Mouse (Mus musculus): ENCODE measurements around the gene Capn15. TPM values are rescaled to one million over a fixed set of nuclear protein-coding genes. Genes with fewer than 3 reads are reported as not detected.

Gene Capn15
- 10 to 100 TPM; 26.6 to 29.0 TPM for polyA plus RNA-seq (2017; shearing (Covaris generic))

GRCm38 (mm10) chr17:25985306-25986294 lies at the start of gene Capn15:
Gene Capn15 (minus strand): TSS chr17:25985796.

GRCm38 (mm10) chr17:25951803-25952623 lies 33.6 kb downstream of the Capn15 start, which contains the start of gene A930017K11Rik:
Gene A930017K11Rik (minus strand): TSS chr17:25952565.

DNA sequence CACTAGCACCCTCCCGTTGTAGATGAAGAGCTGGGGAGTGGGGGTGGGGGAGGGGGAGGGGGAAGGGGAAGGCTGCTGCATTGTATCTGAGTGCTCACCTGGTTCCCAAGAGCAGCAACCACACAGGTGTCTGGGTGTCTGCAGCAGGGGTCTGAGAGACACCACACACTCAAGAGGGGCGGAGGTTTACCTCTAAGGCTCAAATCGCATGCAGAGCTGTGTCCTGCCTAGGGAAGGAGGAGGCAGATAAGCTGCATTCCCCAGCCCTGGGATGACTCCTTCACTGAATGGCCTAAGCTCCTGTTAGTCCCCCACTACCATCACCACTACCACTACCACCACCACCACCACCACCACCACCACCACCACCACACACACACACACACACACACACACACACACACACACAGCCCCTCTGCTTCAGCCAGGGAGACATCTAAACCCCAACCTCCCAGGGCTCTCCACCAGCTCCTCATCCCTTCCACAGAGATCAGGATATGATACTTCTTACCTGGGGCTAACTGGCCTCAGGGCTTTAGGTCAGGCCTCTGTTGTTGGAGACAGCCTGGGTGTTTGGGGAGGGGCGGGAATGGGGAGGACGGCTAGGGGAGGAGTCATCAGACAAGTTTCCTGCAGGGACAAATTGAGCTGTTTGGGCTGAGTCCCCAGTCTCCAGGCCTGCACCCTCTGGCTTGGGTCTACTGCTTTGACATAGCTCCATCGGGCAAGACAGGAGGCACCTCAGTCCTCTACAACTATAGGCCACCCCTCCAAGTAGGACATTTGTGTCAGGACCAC lies 41.0 kb downstream of the Capn15 start, which contains the start of the genes Pigq and Nhlrc4:
Gene Pigq, minus strand, starts transcription at position 571 of the 798 bp plus-strand sequence.
Gene Nhlrc4, minus strand, starts transcription at position 596 of the 798 bp plus-strand sequence.

GRCm38 (mm10) chr17:25919144-25919785 lies 66.3 kb downstream of the Capn15 start, which contains the start of gene Rab40c:
Gene Rab40c (minus strand): TSS chr17:25919727.

Other genes starting within 250 kb of the Capn15 start
- under 1 TPM in 1 of 2 experiments, not detected in 1; 0.73 TPM for gene Mslnl, start 249.8 kb downstream of the Capn15 start, polyA plus RNA-seq (2017; shearing (Covaris generic))
- under 1 TPM in 1 of 2 experiments, not detected in 1; 0.98 TPM for gene Msln, start 231.4 kb downstream of the Capn15 start, polyA plus RNA-seq (2017; shearing (Covaris generic))
- 10 to 100 TPM; 27.7 to 32.5 TPM for gene Narfl, start 212.0 kb downstream of the Capn15 start, polyA plus RNA-seq (2017; shearing (Covaris generic))
- gene Haghl, start 200.1 kb downstream of the Capn15 start, polyA plus RNA-seq (2017; shearing (Covaris generic)): 10 to 100 TPM; 34.3 to 47.7 TPM
- 1 to 10 TPM in 1 of 2 experiments, under 1 TPM in 1; 0.89 to 1.4 TPM for gene Ccdc78, start 199.2 kb downstream of the Capn15 start, polyA plus RNA-seq (2017; shearing (Covaris generic))
- 100 to 1,000 TPM; 231 to 239 TPM for gene Fam173a, start 192.9 kb downstream of the Capn15 start, polyA plus RNA-seq (2017; shearing (Covaris generic))
- gene AC134908.4, start 190.1 kb downstream of the Capn15 start, polyA plus RNA-seq (2017; shearing (Covaris generic)): 1 to 10 TPM in 1 of 2 experiments, not detected in 1; 1.1 TPM
- gene Metrn, start 188.7 kb downstream of the Capn15 start, polyA plus RNA-seq (2017; shearing (Covaris generic)): 10 to 100 TPM; 34.1 to 40.4 TPM
- under 1 TPM; 0.16 to 0.60 TPM for gene Fbxl16, start 176.7 kb downstream of the Capn15 start, polyA plus RNA-seq (2017; shearing (Covaris generic))
- gene Wdr24, start 162.2 kb downstream of the Capn15 start, polyA plus RNA-seq (2017; shearing (Covaris generic)): 10 to 100 TPM; 31.4 to 36.3 TPM
- 10 to 100 TPM; 32.9 to 33.5 TPM for gene Jmjd8, start 156.9 kb downstream of the Capn15 start, polyA plus RNA-seq (2017; shearing (Covaris generic))
- 100 to 1,000 TPM; 170 to 205 TPM for gene Stub1, start 152.4 kb downstream of the Capn15 start, polyA plus RNA-seq (2017; shearing (Covaris generic))
- 1 to 10 TPM; 1.6 to 1.7 TPM for gene Rhbdl1, start 148.5 kb downstream of the Capn15 start, polyA plus RNA-seq (2017; shearing (Covaris generic))
- 1 to 10 TPM; 1.4 to 2.6 TPM for gene Gm20683, start 144.0 kb downstream of the Capn15 start, polyA plus RNA-seq (2017; shearing (Covaris generic))
- gene Rhot2, start 140.9 kb downstream of the Capn15 start, polyA plus RNA-seq (2017; shearing (Covaris generic)): 10 to 100 TPM; 42.2 to 46.5 TPM
- 10 to 100 TPM in 1 of 2 experiments, 1 to 10 TPM in 1; 9.2 to 16.3 TPM for gene Wdr90, start 124.3 kb downstream of the Capn15 start, polyA plus RNA-seq (2017; shearing (Covaris generic))
- gene Mcrip2, start 117.0 kb downstream of the Capn15 start, polyA plus RNA-seq (2017; shearing (Covaris generic)): 1 to 10 TPM; 1.1 to 5.7 TPM
- gene Mettl26, start 110.7 kb downstream of the Capn15 start, polyA plus RNA-seq (2017; shearing (Covaris generic)): 10 to 100 TPM; 80.3 to 84.0 TPM
- 1 to 10 TPM; 1.4 to 2.0 TPM for gene Wfikkn1, start 104.9 kb downstream of the Capn15 start, polyA plus RNA-seq (2017; shearing (Covaris generic))
- gene Rab40c, start 66.1 kb downstream of the Capn15 start, polyA plus RNA-seq (2017; shearing (Covaris generic)): 10 to 100 TPM; 30.1 to 34.5 TPM
- gene Pigq, start 40.9 kb downstream of the Capn15 start, polyA plus RNA-seq (2017; shearing (Covaris generic)): 10 to 100 TPM; 50.7 to 66.9 TPM
- not detected for gene Nhlrc4, start 40.8 kb downstream of the Capn15 start, polyA plus RNA-seq (2017; shearing (Covaris generic))
- not detected for gene A930017K11Rik, start 33.2 kb downstream of the Capn15 start, polyA plus RNA-seq (2017; shearing (Covaris generic))
- 10 to 100 TPM; 12.8 to 16.0 TPM for gene Rab11fip3, start 83.8 kb upstream of the Capn15 start, polyA plus RNA-seq (2017; shearing (Covaris generic))
- gene Decr2, start 104.5 kb upstream of the Capn15 start, polyA plus RNA-seq (2017; shearing (Covaris generic)): 10 to 100 TPM; 27.4 to 32.9 TPM
- gene Nme4, start 109.8 kb upstream of the Capn15 start, polyA plus RNA-seq (2017; shearing (Covaris generic)): 10 to 100 TPM in 1 of 2 experiments, under 1 TPM in 1; 0.90 to 11.4 TPM
- gene Tmem8, start 127.5 kb upstream of the Capn15 start, polyA plus RNA-seq (2017; shearing (Covaris generic)): 10 to 100 TPM; 33.9 to 35.3 TPM
- 10 to 100 TPM; 65.8 to 72.4 TPM for gene Mrpl28, start 137.7 kb upstream of the Capn15 start, polyA plus RNA-seq (2017; shearing (Covaris generic))
- gene Axin1, start 152.9 kb upstream of the Capn15 start, polyA plus RNA-seq (2017; shearing (Covaris generic)): 100 to 1,000 TPM in 1 of 2 experiments, 10 to 100 TPM in 1; 86.4 to 112 TPM
- 1 to 10 TPM in 1 of 2 experiments, not detected in 1; 1.7 TPM for gene Pdia2, start 213.3 kb upstream of the Capn15 start, polyA plus RNA-seq (2017; shearing (Covaris generic))
- gene Rgs11, start 217.2 kb upstream of the Capn15 start, polyA plus RNA-seq (2017; shearing (Covaris generic)): 10 to 100 TPM; 10.1 to 13.5 TPM
- under 1 TPM in 1 of 2 experiments, not detected in 1; 0.20 TPM for gene Arhgdig, start 222.0 kb upstream of the Capn15 start, polyA plus RNA-seq (2017; shearing (Covaris generic))